Mouse (Mus musculus) 3134 (cell line): ENCODE results near the gene Mrs2.
"Not testable (repeated sequence)": the region's sequence is repeated elsewhere in the genome, so short reads cannot be mapped to it uniquely, and the experiment has no call there.

Experiments used
- DNase-seq: peaks from one replicate; pipeline ENCODE4 v3.0.0-alpha.2; 2011; ENCODE audit warnings: low spot score; ENCODE audit not compliant: insufficient read length; ENCODE audit errors: extremely low read depth

The Mrs2 gene

GRCm38 (mm10) chr13:24981031-24981430 lies 39.1 kb downstream of the Mrs2 start:
- no peak for DNase-seq

DNA sequence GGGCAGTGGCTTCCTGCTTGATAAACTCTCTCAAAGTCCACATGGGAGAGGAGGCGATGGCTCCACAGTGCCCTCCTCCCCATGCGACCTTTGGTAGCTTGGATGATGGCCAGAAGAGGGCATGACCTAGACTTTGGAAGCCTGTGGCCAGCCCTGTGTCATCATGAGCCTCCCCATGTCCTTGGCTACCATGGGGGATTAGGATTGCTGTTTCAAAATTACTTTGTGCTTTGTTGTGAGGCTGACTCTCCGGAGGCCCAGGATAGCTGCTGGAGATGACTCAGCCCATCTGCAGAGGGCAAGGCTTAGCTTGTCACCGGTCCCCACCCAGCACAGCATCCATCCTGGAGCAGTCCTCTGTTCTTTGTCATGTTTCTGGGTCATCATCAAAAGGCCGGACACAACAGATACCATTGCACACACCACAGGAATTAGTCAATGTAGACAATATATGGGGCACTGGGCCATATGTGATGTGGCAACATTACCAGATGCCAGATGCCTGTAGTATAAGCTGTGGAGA lies 42.3 kb downstream of the Mrs2 start:
- DNase-seq, result peak; percentile 11

GRCm38 (mm10) chr13:24976384-24976783 lies 43.8 kb downstream of the Mrs2 start:
- no peak for DNase-seq

DNA sequence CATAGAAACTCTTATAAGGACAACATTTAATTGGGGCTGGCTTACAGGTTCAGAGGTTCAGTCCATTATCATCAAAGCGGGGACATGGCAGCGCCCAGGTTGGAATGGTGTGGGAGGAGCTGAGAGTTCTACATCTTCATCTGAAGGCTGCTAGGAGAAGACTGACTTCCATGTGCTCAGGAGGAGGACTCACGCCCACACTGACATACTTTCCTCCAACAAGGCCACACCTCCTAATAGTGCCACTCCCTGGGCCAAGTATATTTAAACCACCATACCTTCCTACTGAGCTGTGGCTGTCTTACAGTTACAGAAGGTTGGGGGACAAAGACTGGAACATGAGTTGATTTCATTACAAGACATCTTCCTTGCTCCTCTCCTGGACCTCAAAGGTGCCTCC lies 48.4 kb downstream of the Mrs2 start:
- DNase-seq, result not testable (repeated sequence)

DNA sequence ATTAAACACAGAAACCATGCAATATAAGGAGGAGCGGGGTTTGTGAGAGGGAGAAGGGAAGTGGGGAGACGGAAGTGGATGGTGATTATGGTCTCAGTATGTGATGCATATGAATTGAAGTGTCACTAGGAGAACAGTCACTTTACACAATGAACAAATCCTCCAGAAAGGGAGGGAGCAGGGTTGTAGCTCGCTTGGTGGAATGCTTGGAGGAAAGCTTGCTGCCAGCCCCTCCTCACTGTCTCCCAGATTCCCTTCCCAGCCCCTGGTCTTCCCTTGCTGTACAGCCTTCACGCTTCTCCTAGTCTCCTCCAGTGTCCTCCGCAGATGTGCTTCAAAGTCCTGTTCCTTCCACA lies 54.4 kb downstream of the Mrs2 start:
- DNase-seq, result no peak

DNA sequence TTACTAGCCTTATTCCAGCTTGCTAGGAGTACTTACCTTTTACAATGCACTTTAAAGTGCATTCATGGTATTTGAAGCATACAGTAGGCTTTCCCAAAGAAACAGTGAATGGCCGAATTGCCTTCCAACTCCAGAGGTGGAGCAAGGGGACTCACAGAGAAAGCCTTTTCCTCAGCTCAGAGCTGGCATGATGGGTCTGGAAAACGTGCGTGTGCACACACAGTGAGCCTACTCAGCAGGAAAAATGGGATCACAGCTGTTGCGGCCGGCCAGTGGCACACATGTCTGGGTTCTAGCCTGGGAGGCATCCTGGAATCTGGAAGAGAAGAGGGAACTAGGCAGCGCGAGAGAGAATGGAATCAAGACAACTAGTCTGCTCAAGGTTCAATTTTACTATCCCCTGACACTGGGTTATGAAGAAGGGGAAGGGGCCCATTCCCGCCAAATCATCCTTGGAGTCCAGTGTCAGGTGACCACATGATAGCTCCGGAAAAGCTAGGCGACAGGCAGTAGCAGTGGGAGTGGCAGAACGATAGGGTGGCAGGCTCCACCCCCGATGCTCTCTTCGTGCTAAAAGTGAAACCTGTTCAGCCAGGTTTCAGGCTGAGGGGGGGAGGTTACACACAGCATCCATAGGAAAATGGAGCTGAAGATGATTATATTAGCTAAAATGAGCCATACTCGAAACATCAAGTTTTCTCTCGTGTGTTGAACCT lies 54.9 kb downstream of the Mrs2 start:
- DNase-seq, result no peak

DNA sequence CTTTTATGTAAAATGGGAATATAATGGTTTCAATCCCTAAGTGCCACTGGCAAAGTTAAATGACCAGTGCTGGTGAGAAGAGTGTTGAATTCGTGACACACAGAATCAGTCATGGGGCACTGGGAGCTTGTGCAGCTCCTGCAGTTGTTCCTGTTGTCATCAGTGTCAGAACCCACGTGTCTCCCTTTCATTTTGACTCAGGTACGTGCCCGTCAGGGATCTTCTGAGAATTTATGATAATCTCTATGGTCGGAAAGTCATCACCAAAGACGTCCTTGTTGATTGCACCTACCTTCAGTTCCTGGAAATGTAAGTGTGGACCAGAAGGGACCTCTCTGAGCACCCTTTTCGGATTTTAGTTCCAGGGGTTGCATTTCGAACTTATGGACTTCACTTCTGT lies 58.1 kb downstream of the Mrs2 start:
- DNase-seq, result no peak

GRCm38 (mm10) chr13:24960084-24960483 lies 60.1 kb downstream of the Mrs2 start:
- no peak for DNase-seq

DNA sequence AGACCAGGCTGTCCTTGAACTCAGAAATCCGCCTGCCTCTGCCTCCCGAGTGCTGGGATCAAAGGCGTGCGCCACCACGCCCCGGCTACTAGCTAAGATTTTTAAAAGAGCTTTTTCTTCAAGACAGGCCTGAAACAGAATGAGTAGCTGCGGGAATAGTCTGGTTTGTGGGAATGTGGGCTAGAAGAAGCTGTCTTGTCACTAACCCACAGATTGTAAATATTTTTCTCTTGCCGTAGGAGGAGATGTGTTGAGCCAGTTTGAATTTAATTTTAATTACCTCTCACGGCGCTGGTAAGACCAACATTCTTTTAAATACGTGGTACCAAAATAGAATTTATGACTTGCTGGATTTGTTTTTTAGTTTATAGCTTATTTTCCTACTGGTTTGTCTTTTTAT lies 61.5 kb downstream of the Mrs2 start:
- no peak for DNase-seq

DNA sequence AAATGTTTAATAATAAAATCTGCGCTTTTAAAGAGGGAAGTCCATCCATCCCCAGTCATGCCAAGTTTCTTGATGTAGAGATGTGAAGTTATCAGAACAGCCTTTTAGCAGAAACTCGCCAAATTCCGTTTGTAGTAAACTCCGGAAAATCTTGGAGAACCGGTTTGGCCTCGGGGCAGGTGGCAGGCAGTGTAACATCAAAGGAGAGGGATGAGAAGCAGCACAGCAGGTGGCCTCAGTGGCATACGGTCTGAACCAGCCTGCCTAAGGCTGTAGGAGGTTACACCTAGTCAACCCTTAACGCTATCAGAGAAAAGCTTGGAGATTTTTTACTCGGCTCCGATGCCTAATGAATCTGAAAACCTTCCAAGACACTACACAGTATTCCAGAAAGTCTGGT lies 64.7 kb downstream of the Mrs2 start:
- no peak for DNase-seq

DNA sequence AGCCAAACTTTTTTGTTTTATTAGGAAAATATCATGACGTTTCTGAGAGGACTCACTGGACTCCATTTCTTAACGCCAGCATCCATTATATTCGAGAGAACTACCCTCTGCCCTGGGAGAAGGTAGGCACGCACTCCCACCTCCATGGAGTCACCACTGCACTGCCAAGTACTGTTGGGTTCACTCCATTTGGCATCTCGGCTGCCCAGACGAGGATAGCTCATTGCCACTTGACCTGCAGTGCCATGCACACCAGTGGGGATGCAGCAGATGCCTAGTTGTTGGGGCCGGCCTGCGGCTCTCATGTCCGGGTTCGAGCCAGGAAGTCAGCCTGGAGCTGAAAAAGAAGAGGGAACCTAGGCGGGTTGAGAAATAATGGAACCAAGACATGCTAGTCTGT lies 65.1 kb downstream of the Mrs2 start:
- DNase-seq, result no peak

- no peak for DNase-seq
These were observed 67.5 kb downstream of the Mrs2 start for GRCm38 (mm10) chr13:24952659-24953058.

DNA sequence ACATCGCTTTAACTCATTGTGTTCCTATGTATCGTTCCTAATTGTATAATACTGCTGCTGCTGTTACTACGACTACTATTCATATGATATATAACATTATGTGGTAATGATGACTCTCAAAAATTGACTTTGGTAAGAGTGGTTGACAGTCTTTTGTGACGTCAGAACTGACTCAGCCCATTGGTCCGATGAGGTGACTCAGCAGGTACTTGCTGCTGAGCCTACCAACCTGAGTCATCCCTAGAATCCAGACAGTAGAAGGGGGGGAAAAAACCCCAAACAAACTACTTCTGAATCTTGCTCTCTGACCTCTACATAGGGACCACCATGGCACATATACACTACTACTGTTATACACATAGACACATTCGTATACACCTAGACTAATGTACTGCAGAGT lies 71.3 kb downstream of the Mrs2 start:
- no peak for DNase-seq

DNA sequence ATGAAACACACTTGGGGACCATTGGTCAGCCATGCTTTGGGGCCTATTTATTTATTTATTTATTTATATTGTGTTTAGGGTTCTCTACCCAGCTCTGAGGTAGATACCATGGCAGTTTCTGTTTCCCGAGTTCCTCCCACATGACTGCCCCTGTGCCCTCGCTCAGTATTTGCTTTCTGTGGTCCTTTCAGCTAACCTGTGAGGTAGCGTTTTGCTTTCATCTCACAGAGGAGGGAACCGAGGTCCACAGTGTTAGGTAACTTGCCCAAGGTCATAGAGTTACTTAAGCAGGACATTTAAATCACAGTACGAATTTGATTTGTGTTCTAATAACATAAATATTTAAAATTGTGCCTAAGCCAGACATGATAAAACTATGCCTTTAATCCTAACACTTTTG lies 73.0 kb downstream of the Mrs2 start:
- DNase-seq, result no peak

DNA sequence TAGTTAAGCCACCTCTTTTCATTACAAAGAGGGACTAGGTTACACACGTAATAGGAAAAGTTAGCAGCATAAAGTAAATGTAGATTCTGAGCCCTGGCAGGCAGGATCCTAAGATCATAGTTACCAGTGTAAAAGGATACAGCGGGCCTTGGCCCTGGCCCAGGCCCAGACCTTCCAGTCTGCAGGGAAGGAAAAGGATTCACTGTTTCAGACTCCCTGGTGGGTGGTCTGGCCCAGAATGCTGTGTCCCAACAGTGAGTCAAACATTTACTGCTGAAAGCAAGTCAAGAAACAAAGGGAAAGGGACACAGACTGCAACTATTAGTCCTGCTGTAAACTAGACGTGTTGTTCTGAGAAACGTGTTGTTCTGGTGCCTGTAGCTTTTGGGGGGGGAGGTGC lies 74.6 kb downstream of the Mrs2 start:
- DNase-seq, result no peak

DNA sequence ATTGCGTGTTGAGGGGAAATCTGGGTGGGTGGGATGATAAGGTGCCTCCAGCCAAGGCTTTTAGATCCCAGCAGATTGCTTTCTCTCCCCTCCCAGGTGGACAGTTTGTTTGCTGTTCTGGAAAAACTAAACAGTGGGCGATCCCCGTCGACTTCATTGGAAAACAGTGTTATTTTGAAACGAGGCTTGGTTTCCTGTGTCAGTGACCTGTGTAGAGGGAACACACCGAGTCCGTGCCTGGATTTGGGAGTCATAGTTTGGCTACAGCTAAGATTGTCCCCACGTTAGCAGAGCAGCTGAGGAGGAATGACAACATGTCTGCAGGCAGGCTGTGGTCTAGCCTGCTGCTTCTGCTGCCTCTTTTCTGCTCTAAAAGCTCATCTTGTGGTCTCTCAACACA lies 76.9 kb downstream of the Mrs2 start:
- no peak for DNase-seq

- DNase-seq, result no peak
These were observed 77.5 kb downstream of the Mrs2 start, which contains the start of gene Gpld1 for GRCm38 (mm10) chr13:24942512-24943282. TSS of gene Gpld1 (plus strand) at chr13:24943152.

DNA sequence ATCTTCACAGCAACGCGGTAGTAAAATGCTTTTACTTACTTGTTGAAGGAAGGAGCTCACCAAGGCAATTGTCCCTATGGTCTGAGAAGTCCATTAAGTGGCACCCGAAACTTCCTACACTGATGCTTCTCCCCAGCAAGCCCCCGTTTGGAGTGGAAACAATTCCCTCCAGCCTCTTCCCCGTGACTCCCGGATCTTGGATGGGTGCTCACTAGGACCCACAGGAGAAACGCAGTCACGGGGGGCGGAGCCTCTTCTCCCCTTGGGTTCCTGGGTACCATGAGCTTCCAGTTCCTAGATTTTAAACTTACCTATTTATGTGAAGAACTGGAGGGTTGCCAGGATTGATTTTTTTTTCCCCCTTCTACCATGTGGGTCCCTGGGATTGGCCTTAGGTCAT lies 80.7 kb downstream of the Mrs2 start:
- DNase-seq, result no peak

- peak; percentile 24 for DNase-seq
These were observed 81.5 kb downstream of the Mrs2 start for GRCm38 (mm10) chr13:24938683-24939082.

- no peak for DNase-seq
These were observed 82.4 kb downstream of the Mrs2 start for GRCm38 (mm10) chr13:24937839-24938166.
